Comparison of ENCODE assay signal across 8 mouse cellular contexts in genomic region chr2:119321771-119322586, GRCm38 (mm10). TPM values are rescaled to one million over a fixed set of nuclear protein-coding genes. Genes with fewer than 3 reads are reported as not detected.
DNase-seq lines count a peak whose midpoint lies in the region; ATAC-seq and TF ChIP-seq lines count a peak whose summit lies in the region.

No protein-coding gene starts in this region.

- peaks cover 82% of the 10 kb centered on the region for H3K27me3 ChIP-seq in megakaryocyte, embryonic 14.5 days (replicated peaks)
- peaks cover 84% of the 10 kb centered on the region for H3K27me3 ChIP-seq in forebrain, embryonic 14.5 days (replicated peaks; ENCODE audit: control insufficient read depth, insufficient read depth, low read length)
- H3K27me3 ChIP-seq in liver, adult 2 months (ENCODE audit: control insufficient read depth, insufficient read depth, low read length) = peaks cover 22% of the 10 kb centered on the region
- peaks cover 63% of the 10 kb centered on the region for H3K27me3 ChIP-seq in stomach, embryonic 15.5 days (replicated peaks)

- under 1% methylated on average over 47 of the region's 48 CpGs for WGBS in forebrain, embryonic 14.5 days
- 11% methylated on average over 47 of the region's 48 CpGs for WGBS in liver, adult 2 months
- WGBS in stomach, embryonic 15.5 days = 6% methylated on average over 48 of the region's 48 CpGs

- no peaks in the 10 kb centered on the region for H3K36me3 ChIP-seq in megakaryocyte, embryonic 14.5 days (replicated peaks; ENCODE audit: low read length)
- no peaks in the 10 kb centered on the region for H3K36me3 ChIP-seq in forebrain, embryonic 14.5 days (ENCODE audit: control insufficient read depth, insufficient read depth, low read length)
- H3K36me3 ChIP-seq in liver, adult 2 months (ENCODE audit: control insufficient read depth, insufficient read depth, low read length) = no peaks in the 10 kb centered on the region
- H3K36me3 ChIP-seq in stomach, embryonic 15.5 days = no peaks in the 10 kb centered on the region

- H3K9me3 ChIP-seq in megakaryocyte, embryonic 14.5 days = peaks cover 16% of the 10 kb centered on the region
- no peaks in the 10 kb centered on the region for H3K9me3 ChIP-seq in forebrain, embryonic 14.5 days (replicated peaks; ENCODE audit: control insufficient read depth, low read length)
- H3K9me3 ChIP-seq in stomach, embryonic 15.5 days = no peaks in the 10 kb centered on the region

- no peak for ATAC-seq in megakaryocyte, adult 5-6 weeks (ENCODE audit: poor library complexity, severe bottlenecking)
- 0 out of 2 replicates have a peak, but pooled peaks have one; percentile 0 for ATAC-seq in forebrain, embryonic 14.5 days
- ATAC-seq in stomach, embryonic 15.5 days (ENCODE audit: insufficient read depth, low FRiP score, low read depth) = no peak

- peak overlapping the region; percentile 67 for H3K4me3 ChIP-seq in megakaryocyte, embryonic 14.5 days (replicated peaks)
- H3K4me3 ChIP-seq in forebrain, embryonic 14.5 days (ENCODE audit: low read depth, low read length) = peak overlapping the region; percentile 28
- peak overlapping the region; percentile 37; the same call in 1 of the 2 replicates for H3K4me3 ChIP-seq in liver, adult 2 months (ENCODE audit: insufficient read depth, low read depth, low read length)
- peak overlapping the region; percentile 36 for H3K4me3 ChIP-seq in stomach, embryonic 15.5 days (replicated peaks)

- no peak for DNase-seq in forebrain, embryonic 14.5 days (ENCODE audit: low spot score)
- no peak for DNase-seq in liver, adult 2 months (ENCODE audit: extremely low read depth, low read depth, low spot score)
- DNase-seq in left cerebral cortex, postnatal 14 days (ENCODE audit: low spot score in 2 of 2) = no peak
- DNase-seq in layer of hippocampus, adult 9-10 months (ENCODE audit: low spot score) = no peak
- no peak for DNase-seq in adrenal gland, postnatal 4 days (ENCODE audit: low spot score in 2 of 2)

- H3K79me2 ChIP-seq in liver, adult 2 months (ENCODE audit: control insufficient read depth, insufficient read depth, low read length) = no peaks in the 10 kb centered on the region; the same call in 1 of the 2 replicates

- no peak for TF ChIP-seq CTCF in liver, adult 2 months (IDR thresholded peaks at IDR 0.05; ENCODE audit: low read depth, low read length)

- H3K9ac ChIP-seq in forebrain, embryonic 14.5 days (ENCODE audit: low read length) = peak overlapping the region; percentile 46
- H3K9ac ChIP-seq in liver, adult 2 months (ENCODE audit: low read depth, low read length) = peak overlapping the region; percentile 35
- H3K9ac ChIP-seq in stomach, embryonic 15.5 days = peak overlapping the region; percentile 30; the same call in 1 of the 2 replicates

- intact Hi-C loops in left cerebral cortex, postnatal 14 days (cut with DNase I) = no loop called here

- peaks cover 63% of the 10 kb centered on the region for H3K4me1 ChIP-seq in megakaryocyte, embryonic 14.5 days
- H3K4me1 ChIP-seq in forebrain, embryonic 14.5 days (ENCODE audit: control insufficient read depth, insufficient read depth, low read length) = peaks cover 36% of the 10 kb centered on the region
- H3K4me1 ChIP-seq in liver, adult 2 months (ENCODE audit: control insufficient read depth, insufficient read depth, low read length) = peaks cover 3% of the 10 kb centered on the region; the same call in 1 of the 2 replicates
- peaks cover 63% of the 10 kb centered on the region for H3K4me1 ChIP-seq in stomach, embryonic 15.5 days

- TF ChIP-seq POLR2A in liver, adult 2 months (IDR thresholded peaks at IDR 0.05; ENCODE audit: extremely low read depth, insufficient read depth, low read length) = no peak

- H3K4me2 ChIP-seq in forebrain, embryonic 14.5 days (ENCODE audit: low read length) = peak overlapping the region; percentile 65
- H3K4me2 ChIP-seq in stomach, embryonic 15.5 days = peak overlapping the region; percentile 80

- peak overlapping the region; percentile 21 for H3K27ac ChIP-seq in forebrain, embryonic 14.5 days (ENCODE audit: low read depth, low read length)
- H3K27ac ChIP-seq in liver, adult 2 months (replicated peaks; ENCODE audit: insufficient read depth, low read depth, low read length) = no peak overlapping the region
- H3K27ac ChIP-seq in stomach, embryonic 15.5 days = no peak overlapping the region

RNA-seq across cellular contexts. Expression of gene Dll4, which starts 3.6 kb away (rescaled TPM):
- not detected in 2 replicates for polyA plus RNA-seq in megakaryocyte, embryonic 14.5 days (2012; ENCODE audit: insufficient read depth, low replicate concordance)
- total RNA-seq in megakaryocyte, adult 5-6 weeks (2015) = 0.09 TPM in 1 of 2 replicates, not detected in the other
- not detected in 2 replicates for total RNA-seq in megakaryocyte, adult 5-6 weeks (2017)
- 2.9 and 3.8 TPM in 2 replicates for polyA plus RNA-seq in forebrain, embryonic 14.5 days (2014; fragmentation: Nextera tagmentation; extraction: Ambion mirVana)
- total RNA-seq in liver, adult 2 months (2014; rRNA removed) = 3.0 and 5.2 TPM in 2 replicates
- 3.1 and 4.1 TPM in 2 replicates for polyA plus RNA-seq in liver, adult 2 months (2012; rRNA removed)
- polyA plus RNA-seq in stomach, embryonic 15.5 days (2015; fragmentation: Nextera tagmentation; extraction: Ambion mirVana) = 7.0 and 8.7 TPM in 2 replicates
- total RNA-seq in left cerebral cortex, postnatal 14 days (2021) = 1 to 10 TPM; 4.0 to 5.0 TPM
- total RNA-seq in adrenal gland, postnatal 4 days (2021) = 10 to 100 TPM; 13.8 to 15.0 TPM

RNA-seq across cellular contexts. Expression of gene Chac1, which starts 29.1 kb away (rescaled TPM):
- polyA plus RNA-seq in megakaryocyte, embryonic 14.5 days (2012; ENCODE audit: insufficient read depth, low replicate concordance) = 33.0 and 93.9 TPM in 2 replicates
- total RNA-seq in megakaryocyte, adult 5-6 weeks (2015) = 0.39 and 1.1 TPM in 2 replicates
- 0.51 and 1.3 TPM in 2 replicates for total RNA-seq in megakaryocyte, adult 5-6 weeks (2017)
- 3.5 and 3.8 TPM in 2 replicates for polyA plus RNA-seq in forebrain, embryonic 14.5 days (2014; fragmentation: Nextera tagmentation; extraction: Ambion mirVana)
- total RNA-seq in liver, adult 2 months (2014; rRNA removed) = 3.2 and 5.5 TPM in 2 replicates
- polyA plus RNA-seq in liver, adult 2 months (2012; rRNA removed) = 4.1 and 6.1 TPM in 2 replicates
- 1.6 TPM in 2 replicates for polyA plus RNA-seq in stomach, embryonic 15.5 days (2015; fragmentation: Nextera tagmentation; extraction: Ambion mirVana)
- 1 to 10 TPM; 8.9 to 9.0 TPM for total RNA-seq in left cerebral cortex, postnatal 14 days (2021)
- 1 to 10 TPM; 1.3 to 2.0 TPM for total RNA-seq in adrenal gland, postnatal 4 days (2021)

RNA-seq across cellular contexts. Expression of gene Vps18, which starts 33.4 kb away (rescaled TPM):
- polyA plus RNA-seq in megakaryocyte, embryonic 14.5 days (2012; ENCODE audit: insufficient read depth, low replicate concordance) = 8.8 and 11.1 TPM in 2 replicates
- 8.9 and 9.0 TPM in 2 replicates for total RNA-seq in megakaryocyte, adult 5-6 weeks (2015)
- 19.6 and 21.2 TPM in 2 replicates for total RNA-seq in megakaryocyte, adult 5-6 weeks (2017)
- polyA plus RNA-seq in forebrain, embryonic 14.5 days (2014; fragmentation: Nextera tagmentation; extraction: Ambion mirVana) = 12.0 and 19.9 TPM in 2 replicates
- 4.4 and 7.5 TPM in 2 replicates for total RNA-seq in liver, adult 2 months (2014; rRNA removed)
- polyA plus RNA-seq in liver, adult 2 months (2012; rRNA removed) = 13.4 and 14.8 TPM in 2 replicates
- polyA plus RNA-seq in stomach, embryonic 15.5 days (2015; fragmentation: Nextera tagmentation; extraction: Ambion mirVana) = 16.4 and 18.0 TPM in 2 replicates
- 10 to 100 TPM; 40.2 to 40.5 TPM for total RNA-seq in left cerebral cortex, postnatal 14 days (2021)
- total RNA-seq in adrenal gland, postnatal 4 days (2021) = 10 to 100 TPM; 24.3 to 24.4 TPM

RNA-seq across cellular contexts. Expression of gene Rhov, which starts 50.9 kb away (rescaled TPM):
- polyA plus RNA-seq in megakaryocyte, embryonic 14.5 days (2012; ENCODE audit: insufficient read depth, low replicate concordance) = 1.9 TPM in 1 of 2 replicates, not detected in the other
- 0.16 and 0.59 TPM in 2 replicates for total RNA-seq in megakaryocyte, adult 5-6 weeks (2015)
- 0.28 and 0.81 TPM in 2 replicates for total RNA-seq in megakaryocyte, adult 5-6 weeks (2017)
- polyA plus RNA-seq in forebrain, embryonic 14.5 days (2014; fragmentation: Nextera tagmentation; extraction: Ambion mirVana) = 8.5 and 12.7 TPM in 2 replicates
- not detected in 2 replicates for total RNA-seq in liver, adult 2 months (2014; rRNA removed)
- not detected in 2 replicates for polyA plus RNA-seq in liver, adult 2 months (2012; rRNA removed)
- 27.1 and 28.4 TPM in 2 replicates for polyA plus RNA-seq in stomach, embryonic 15.5 days (2015; fragmentation: Nextera tagmentation; extraction: Ambion mirVana)
- 1 to 10 TPM; 9.5 to 9.9 TPM for total RNA-seq in left cerebral cortex, postnatal 14 days (2021)
- under 1 TPM; 0.62 to 0.76 TPM for total RNA-seq in adrenal gland, postnatal 4 days (2021)
